19 mouse cellular contexts compared by ENCODE assay signal in genomic region chr14:47269056-47269455, GRCm38 (mm10). TPM values are rescaled to one million over a fixed set of nuclear protein-coding genes. Genes with fewer than 3 reads are reported as not detected.
DNase-seq lines count a peak whose midpoint lies in the region; ATAC-seq lines count a peak whose summit lies in the region.
"Had no signal": no experiment of that assay in that cellular context is flagged by ENCODE, and none has a peak within 500 bp of the region (broad histone marks: within the 10 kb centered on the region; RNA-seq: fewer than 3 reads in every experiment).

No protein-coding gene starts in this region.

- H3K4me3 ChIP-seq in heart, embryonic 11.5 days (ENCODE audit: low read depth, low read length): no peak overlapping the region
- H3K4me3 ChIP-seq in midbrain, embryonic 11.5 days (ENCODE audit: low read depth, low read length): no peak overlapping the region
- H3K4me3 ChIP-seq in midbrain, embryonic 16.5 days (ENCODE audit: low read depth, low read length): no peak overlapping the region

- H3K4me2 ChIP-seq in heart, embryonic 11.5 days: no peak overlapping the region
- H3K4me2 ChIP-seq in midbrain, embryonic 11.5 days: no peak overlapping the region
- H3K4me2 ChIP-seq in midbrain, embryonic 16.5 days (ENCODE audit: low read length): no peak overlapping the region

- no peak overlapping the region for H3K9ac ChIP-seq in heart, embryonic 11.5 days (ENCODE audit: low read depth, low read length)
- no peak overlapping the region for H3K9ac ChIP-seq in midbrain, embryonic 11.5 days (ENCODE audit: low read length)
- H3K9ac ChIP-seq in midbrain, embryonic 16.5 days (ENCODE audit: low read depth, low read length): no peak overlapping the region

- ATAC-seq in heart, embryonic 11.5 days (replicated peaks; ENCODE audit: insufficient number of reproducible peaks, low FRiP score, low TSS enrichment): no peak
- no peak for ATAC-seq in midbrain, embryonic 11.5 days (ENCODE audit: low FRiP score)
- ATAC-seq in midbrain, embryonic 16.5 days: no peak
- ATAC-seq: activated CD4-positive, CD25-positive, alpha-beta regulatory T cell, adult 4 months; CD4-positive, CD25-positive, alpha-beta regulatory T cell, adult 4 months; Patski had no signal

- DNase-seq in heart, adult 11 months: peak; percentile 83
- DNase-seq in midbrain, embryonic 11.5 days (ENCODE audit: low spot score, missing footprints): peak; percentile 56
- DNase-seq: adrenal gland, adult 2 months; adrenal gland, adult 8-10 months; adrenal gland, postnatal 10 days; adrenal gland, postnatal 14 days; adrenal gland, postnatal 25 days; adrenal gland, postnatal 36 days; B cell, adult 2 months; cerebellum, adult 11 months; cerebellum, adult 11-12 months; cerebellum, adult 18-20 months had no signal

- H3K27ac ChIP-seq in heart, embryonic 11.5 days (ENCODE audit: low read depth, low read length): no peak overlapping the region
- H3K27ac ChIP-seq in midbrain, embryonic 11.5 days (ENCODE audit: low read depth, low read length): no peak overlapping the region
- no peak overlapping the region for H3K27ac ChIP-seq in midbrain, embryonic 16.5 days (ENCODE audit: low read length)

- H3K4me1 ChIP-seq in heart, embryonic 11.5 days (ENCODE audit: control insufficient read depth, insufficient read depth, low read length): no peaks in the 10 kb centered on the region
- no peaks in the 10 kb centered on the region for H3K4me1 ChIP-seq in midbrain, embryonic 11.5 days (ENCODE audit: control insufficient read depth, insufficient read depth, low read length)
- H3K4me1 ChIP-seq in midbrain, embryonic 16.5 days (ENCODE audit: control insufficient read depth, insufficient read depth, low read length): no peaks in the 10 kb centered on the region

- no peaks in the 10 kb centered on the region for H3K9me3 ChIP-seq in heart, embryonic 11.5 days (replicated peaks; ENCODE audit: control insufficient read depth, low read length)
- H3K9me3 ChIP-seq in midbrain, embryonic 11.5 days (ENCODE audit: control insufficient read depth, low read length): no peaks in the 10 kb centered on the region
- H3K9me3 ChIP-seq in midbrain, embryonic 16.5 days (replicated peaks; ENCODE audit: control insufficient read depth, low read length, poor library complexity, severe bottlenecking): no peaks in the 10 kb centered on the region
- H3K9me3 ChIP-seq: G1E had no signal

- no peaks in the 10 kb centered on the region for H3K27me3 ChIP-seq in heart, embryonic 11.5 days (ENCODE audit: control insufficient read depth, insufficient read depth, low read length)
- H3K27me3 ChIP-seq in midbrain, embryonic 11.5 days (ENCODE audit: control insufficient read depth, insufficient read depth, low read length): no peaks in the 10 kb centered on the region
- H3K27me3 ChIP-seq in midbrain, embryonic 16.5 days (ENCODE audit: control insufficient read depth, insufficient read depth, low read depth, low read length): no peaks in the 10 kb centered on the region
- H3K27me3 ChIP-seq: CH12.LX, Patski had no signal

- peaks cover 18% of the 10 kb centered on the region for H3K36me3 ChIP-seq in heart, embryonic 11.5 days (ENCODE audit: control insufficient read depth, insufficient read depth, low read length)
- peaks cover 19% of the 10 kb centered on the region; the same call in 1 of the 2 replicates for H3K36me3 ChIP-seq in midbrain, embryonic 11.5 days (ENCODE audit: control insufficient read depth, insufficient read depth, low read length)
- peaks cover 17% of the 10 kb centered on the region; the same call in 1 of the 2 replicates for H3K36me3 ChIP-seq in midbrain, embryonic 16.5 days (ENCODE audit: control insufficient read depth, insufficient read depth, low read length)

- WGBS in heart, embryonic 11.5 days (ENCODE audit: insufficient replicate concordance): 98% methylated on average over 4 of the region's 4 CpGs
- 93% methylated on average over 4 of the region's 4 CpGs for WGBS in midbrain, embryonic 11.5 days
- WGBS in midbrain, embryonic 16.5 days: 98% methylated on average over 4 of the region's 4 CpGs

RNA-seq across cellular contexts. Expression of gene Wdhd1, which starts 7.6 kb away (rescaled TPM):
- polyA plus RNA-seq in heart, embryonic 11.5 days (2014; fragmentation: Nextera tagmentation; extraction: Ambion mirVana): 22.1 and 25.8 TPM in 2 replicates
- 47.3 and 48.1 TPM in 2 replicates for polyA plus RNA-seq in midbrain, embryonic 11.5 days (2014; fragmentation: Nextera tagmentation; extraction: Ambion mirVana)
- polyA plus RNA-seq in midbrain, embryonic 16.5 days (2015; fragmentation: Nextera tagmentation; extraction: Ambion mirVana): 14.5 and 17.7 TPM in 2 replicates

RNA-seq across cellular contexts. Expression of gene Socs4, which starts 7.7 kb away (rescaled TPM):
- 3.0 and 3.9 TPM in 2 replicates for polyA plus RNA-seq in heart, embryonic 11.5 days (2014; fragmentation: Nextera tagmentation; extraction: Ambion mirVana)
- polyA plus RNA-seq in midbrain, embryonic 11.5 days (2014; fragmentation: Nextera tagmentation; extraction: Ambion mirVana): 5.8 and 8.3 TPM in 2 replicates
- polyA plus RNA-seq in midbrain, embryonic 16.5 days (2015; fragmentation: Nextera tagmentation; extraction: Ambion mirVana): 1.7 and 1.9 TPM in 2 replicates

RNA-seq across cellular contexts. Expression of gene Mapk1ip1l, which starts 29.0 kb away (rescaled TPM):
- 65.1 and 70.4 TPM in 2 replicates for polyA plus RNA-seq in heart, embryonic 11.5 days (2014; fragmentation: Nextera tagmentation; extraction: Ambion mirVana)
- 91.0 and 97.6 TPM in 2 replicates for polyA plus RNA-seq in midbrain, embryonic 11.5 days (2014; fragmentation: Nextera tagmentation; extraction: Ambion mirVana)
- polyA plus RNA-seq in midbrain, embryonic 16.5 days (2015; fragmentation: Nextera tagmentation; extraction: Ambion mirVana): 47.3 and 51.3 TPM in 2 replicates
